ENCODE assay signal across 17 mouse cellular contexts in the genomic region with DNA sequence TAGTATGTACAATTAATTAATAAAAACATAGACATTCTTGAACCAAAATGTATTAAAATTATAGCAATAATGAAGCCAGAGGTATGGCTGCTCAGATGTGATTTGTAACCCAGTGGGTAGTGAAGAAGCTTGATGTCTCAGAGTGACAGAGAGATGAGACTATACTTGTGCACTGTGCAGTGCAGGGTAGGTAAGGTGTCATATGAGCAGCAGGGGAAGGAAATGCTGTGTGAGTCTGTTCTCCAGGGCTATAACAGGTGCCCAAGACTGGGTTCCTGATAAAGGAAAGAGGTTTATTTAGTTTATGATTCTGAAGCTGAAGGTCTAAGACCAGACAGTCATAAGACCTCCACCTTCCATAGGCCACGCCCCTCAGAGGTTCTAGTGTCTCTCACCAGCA. TPM values are rescaled to one million over a fixed set of nuclear protein-coding genes. Genes with fewer than 3 reads are reported as not detected.
"Had no signal": no experiment of that assay in that cellular context is flagged by ENCODE, and none has a peak within 500 bp of the region (broad histone marks: within the 10 kb centered on the region; RNA-seq: fewer than 3 reads in every experiment).

No protein-coding gene starts in this region.

- H3K4me1 ChIP-seq: midbrain, embryonic 12.5 days had no signal

- H3K36me3 ChIP-seq: midbrain, embryonic 12.5 days had no signal

- H3K27me3 ChIP-seq: midbrain, embryonic 12.5 days had no signal

- H3K4me2 ChIP-seq: liver, embryonic 11.5 days; lung, embryonic 14.5 days; midbrain, embryonic 12.5 days had no signal

- H3K9ac ChIP-seq: liver, embryonic 14.5 days; liver, postnatal 0 days; lung, embryonic 14.5 days; midbrain, embryonic 12.5 days had no signal

- H3K27ac ChIP-seq: kidney, postnatal 0 days; layer of hippocampus, adult 2 months; left cerebral cortex, adult 2 months; liver, embryonic 14.5 days; macrophage; midbrain, embryonic 12.5 days had no signal

- ATAC-seq: liver, postnatal 0 days; lung, postnatal 0 days; midbrain, embryonic 16.5 days had no signal

- H3K9me3 ChIP-seq: midbrain, embryonic 12.5 days had no signal

- H3K4me3 ChIP-seq: layer of hippocampus, adult 2 months; left cerebral cortex, adult 2 months; midbrain, embryonic 12.5 days had no signal

- DNase-seq: kidney, adult 2 months; kidney, postnatal 25 days; layer of hippocampus, adult 9-11 months; left cerebral cortex, postnatal 4 days; liver, postnatal 0 days; thymus, adult 18-20 months; thymus, postnatal 36 days had no signal

RNA-seq across cellular contexts. Expression of gene Adamts17, which starts 26.4 kb away (rescaled TPM):
- polyA plus RNA-seq: macrophage had no signal
